Mouse (Mus musculus) thymus, adult 2 months (tissue): ENCODE measurements around the gene Rft1.

Experiments used
- CTCF ChIP-seq: fragments of 200-500 bp; IDR thresholded peaks from 2 replicates; pipeline ENCODE4 v1.5.1; 2012; ENCODE audit warnings: mild to moderate bottlenecking, control low read depth, low read length, moderate library complexity, borderline replicate concordance; ENCODE audit not compliant: control insufficient read depth, poor library complexity, insufficient read depth; ENCODE audit errors: extremely low read depth
- POLR2A ChIP-seq: fragments of 200-500 bp; IDR thresholded peaks from 2 replicates; pipeline ENCODE4 v1.6.1; 2012; ENCODE audit warnings: mild to moderate bottlenecking, low read length, control low read depth, moderate library complexity; ENCODE audit not compliant: control insufficient read depth, poor library complexity, insufficient read depth; ENCODE audit errors: extremely low read depth

- TF ChIP-seq POLR2A: no peak
- TF ChIP-seq CTCF: no peak
These were observed 57.7 kb downstream of the Rft1 start for GRCm38 (mm10) chr14:30711892-30712291.
